Mouse (Mus musculus): ENCODE measurements around the gene Adh6b.

The Adh6b gene

DNA sequence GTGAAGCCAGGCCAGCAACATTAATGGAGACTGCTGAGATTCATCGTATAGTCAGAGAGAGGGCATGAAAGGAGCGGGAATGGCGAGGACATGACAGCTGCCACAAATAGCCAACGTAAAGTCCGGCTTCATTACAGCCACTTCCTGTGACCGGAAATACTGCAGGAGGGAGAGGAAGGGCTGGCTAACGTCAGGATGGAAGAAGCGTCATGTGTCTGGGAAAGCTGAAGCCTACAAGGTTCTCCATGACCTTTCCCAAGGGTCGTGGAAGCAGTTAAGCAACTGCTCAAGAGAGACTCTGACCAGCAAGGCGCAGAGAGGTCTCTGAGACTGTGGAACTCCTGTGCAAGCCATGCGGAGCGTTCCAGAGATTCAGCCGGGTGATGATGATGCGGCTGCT, at the start of gene Adh6b:
Gene Adh6b, plus strand, starts transcription at position 305 of the 400 bp plus-strand sequence.
- DNase-seq, result no peak

DNA sequence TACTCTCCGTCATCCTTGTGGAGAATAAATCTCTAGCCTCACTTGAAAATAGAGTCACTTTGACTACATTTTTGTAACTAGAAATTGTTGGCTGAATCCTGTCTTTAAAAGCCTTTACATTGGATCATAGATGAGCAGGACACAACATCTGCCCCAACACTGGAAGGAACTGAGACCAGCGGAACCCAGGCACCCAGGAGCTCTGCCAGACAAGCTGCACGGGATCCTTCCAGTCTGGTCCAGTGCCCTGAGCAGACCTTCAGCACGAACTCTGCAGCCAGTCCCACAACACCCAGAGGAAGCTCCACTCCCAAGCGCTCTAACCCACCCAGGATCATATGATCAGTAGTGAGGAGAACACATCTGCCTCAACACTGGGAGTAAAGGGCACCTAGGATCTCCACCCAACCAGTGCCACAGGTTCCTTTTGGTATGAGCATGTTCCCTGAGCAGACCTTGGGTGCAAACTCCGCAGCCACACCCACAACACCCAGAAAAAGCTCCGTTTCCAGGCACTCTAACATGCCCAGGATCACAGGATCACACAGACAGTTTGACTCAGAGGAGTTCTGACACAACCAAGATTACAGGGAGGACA, 48.2 kb upstream of the Adh6b start:
- no peak for DNase-seq

DNA sequence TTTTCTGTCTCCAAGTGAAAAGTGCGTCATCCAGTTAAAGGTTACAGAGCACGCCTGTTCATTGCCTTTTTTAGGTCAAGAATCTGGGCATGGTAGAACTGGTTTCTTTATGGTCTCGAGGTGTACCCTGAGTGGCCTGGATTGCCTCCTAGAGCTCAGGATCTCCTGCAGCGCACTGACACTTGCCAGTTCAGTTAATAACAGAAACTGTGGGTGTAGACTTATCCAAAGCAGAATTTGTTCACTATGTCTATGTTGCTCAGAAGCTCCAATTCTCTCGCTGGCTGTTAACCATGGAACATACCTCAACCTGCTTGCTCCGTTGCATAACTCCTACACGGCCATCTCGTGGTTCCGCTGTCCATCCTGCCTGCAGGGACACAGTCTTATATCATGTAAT, 41.4 kb upstream of the Adh6b start:
- no peak for DNase-seq

DNA sequence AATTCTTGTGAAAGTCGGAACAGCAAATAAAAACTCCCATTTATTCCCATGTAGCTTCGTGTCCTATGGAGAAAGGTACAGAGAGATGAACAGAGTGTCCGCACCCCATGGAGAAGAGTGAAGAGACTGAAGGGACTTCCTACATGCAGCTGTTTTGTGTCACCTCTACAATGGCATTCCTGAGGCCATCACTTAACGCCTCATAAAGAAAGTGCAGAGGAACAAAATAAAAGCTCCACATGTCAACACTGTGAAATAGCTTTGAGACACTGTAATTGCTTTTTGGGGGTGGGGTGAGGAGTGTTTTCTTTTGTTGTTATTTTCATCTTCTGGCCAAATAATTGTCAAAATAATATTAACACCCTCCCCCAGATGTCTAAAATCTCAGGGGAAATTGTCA, 38.9 kb upstream of the Adh6b start:
- no peak for DNase-seq

DNA sequence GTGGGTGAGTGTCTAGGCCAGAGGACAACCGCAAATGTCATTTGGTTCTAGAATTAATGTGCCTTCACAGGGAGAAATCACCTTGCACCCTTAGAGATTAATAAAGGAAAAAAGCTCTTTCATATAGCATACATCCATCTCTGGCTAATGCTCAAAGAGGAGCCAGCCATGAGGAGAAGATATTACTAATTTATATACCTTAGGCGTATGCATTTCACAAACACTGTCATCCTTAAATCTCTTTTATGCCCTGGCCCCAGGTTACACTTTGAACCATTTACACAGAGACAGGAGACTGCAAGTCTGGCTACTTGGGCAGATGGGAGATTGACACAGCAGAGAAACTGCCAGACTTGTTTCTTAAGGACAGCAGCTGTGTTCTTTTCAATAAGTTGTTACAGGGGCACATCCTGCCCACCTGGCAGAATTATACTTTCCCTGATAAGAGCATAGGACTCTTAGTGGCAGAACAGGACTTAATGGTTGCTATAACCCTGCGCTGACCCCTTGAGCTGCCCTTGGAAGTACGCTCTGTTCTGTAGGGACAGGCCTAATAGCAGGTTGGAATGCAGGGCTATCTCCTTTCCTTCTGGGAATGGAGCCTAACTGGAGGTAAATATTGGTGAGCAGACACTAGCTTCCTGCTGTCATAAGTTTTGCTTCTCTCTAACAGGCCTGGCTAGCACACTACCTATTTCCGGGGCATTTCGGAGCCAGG, 37.6 kb upstream of the Adh6b start:
- no peak for DNase-seq

DNA sequence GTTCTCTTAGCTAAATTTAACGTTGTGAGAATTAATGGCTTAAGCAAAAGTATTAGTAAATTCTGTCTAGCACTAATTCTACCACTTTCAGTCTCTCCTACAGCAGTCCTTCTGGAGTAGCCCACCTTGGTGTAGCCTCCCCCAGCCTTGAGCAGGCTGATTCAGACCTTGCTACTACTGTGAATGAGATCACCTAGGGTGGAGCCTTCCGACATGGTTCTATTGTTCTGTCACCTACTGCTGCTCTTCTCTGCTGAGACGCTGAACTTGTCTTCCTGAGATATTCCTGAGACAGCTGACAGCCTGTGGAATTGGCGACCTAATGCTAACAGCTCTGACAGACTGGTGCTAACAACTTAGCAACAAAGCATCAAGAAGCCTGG, 37.1 kb upstream of the Adh6b start:
- no peak for DNase-seq

DNA sequence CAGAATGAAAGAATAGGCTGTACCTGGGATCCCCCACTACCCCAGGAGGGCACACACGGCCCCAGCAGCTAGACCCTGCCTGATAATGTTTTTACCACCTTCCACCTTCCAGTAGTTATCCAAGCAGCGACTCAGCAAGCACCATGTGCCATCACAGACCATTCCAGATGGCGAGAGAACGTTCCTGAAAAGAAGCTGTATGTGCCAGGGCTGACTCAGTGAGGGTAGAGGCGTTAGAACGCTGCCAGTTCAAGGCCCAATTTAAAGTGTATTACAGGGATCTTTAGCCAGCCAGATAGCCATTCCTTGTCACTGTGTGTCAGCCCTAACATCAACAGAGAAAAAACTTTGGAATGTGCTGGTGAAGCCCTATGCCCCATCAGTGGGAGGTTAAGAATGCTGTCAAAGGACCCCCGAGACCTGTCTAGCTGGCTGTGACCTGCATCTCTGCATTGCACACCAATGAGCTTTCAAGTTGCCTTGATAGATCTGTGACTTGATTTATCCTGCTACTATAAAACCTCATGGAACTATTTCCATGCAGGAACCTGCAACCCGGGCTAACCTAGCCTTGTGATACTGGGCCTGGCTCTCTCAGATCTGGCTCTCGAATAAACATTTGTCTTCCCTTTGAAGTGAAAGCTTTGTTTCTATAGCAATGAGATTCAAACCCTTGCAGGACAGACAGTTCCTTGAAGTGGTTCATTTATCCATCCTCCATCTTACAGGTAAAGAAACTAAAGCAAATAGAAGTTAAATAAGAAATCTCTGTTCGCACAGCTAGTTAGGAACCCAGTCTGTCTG, 35.9 kb upstream of the Adh6b start:
- no peak for DNase-seq

DNA sequence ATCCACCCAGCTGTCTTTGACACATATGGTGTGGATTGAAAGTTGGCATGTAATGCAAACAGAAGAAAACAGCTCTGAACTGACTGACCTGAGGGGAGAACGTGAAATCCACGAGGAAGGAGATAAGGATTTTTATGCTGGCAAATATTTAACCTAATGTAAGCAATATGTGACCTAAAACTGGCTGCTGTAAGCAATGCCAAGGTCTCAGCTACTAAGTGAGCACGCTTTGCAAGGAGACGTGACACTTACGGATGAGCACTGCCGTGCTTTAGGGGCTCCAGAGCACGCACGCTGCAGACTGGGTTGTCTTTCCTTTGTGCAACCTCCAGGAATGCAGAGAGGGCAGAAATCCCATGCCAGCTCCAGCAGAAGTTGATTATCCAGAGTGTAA, 35.3 kb upstream of the Adh6b start:
- no peak for DNase-seq

DNA sequence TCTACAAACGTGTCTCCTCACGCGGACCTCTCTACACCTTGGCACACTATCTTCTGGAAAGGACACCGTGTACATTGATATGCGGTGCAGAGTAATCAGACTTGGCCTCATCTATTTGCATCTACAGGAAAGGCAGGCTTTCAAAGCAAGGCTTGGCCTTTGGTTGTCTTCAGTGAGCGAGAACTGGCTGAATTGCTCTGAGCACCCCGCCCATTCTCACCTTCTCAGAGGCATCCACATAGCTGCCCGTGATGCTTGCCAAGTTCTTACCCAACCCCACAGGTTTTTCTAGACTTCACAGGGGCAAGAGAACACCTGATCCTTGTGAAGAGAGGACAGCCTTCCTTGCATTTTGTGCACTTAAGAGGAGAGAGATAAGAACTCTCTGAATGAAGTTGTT, 31.7 kb upstream of the Adh6b start:
- DNase-seq, result no peak

DNA sequence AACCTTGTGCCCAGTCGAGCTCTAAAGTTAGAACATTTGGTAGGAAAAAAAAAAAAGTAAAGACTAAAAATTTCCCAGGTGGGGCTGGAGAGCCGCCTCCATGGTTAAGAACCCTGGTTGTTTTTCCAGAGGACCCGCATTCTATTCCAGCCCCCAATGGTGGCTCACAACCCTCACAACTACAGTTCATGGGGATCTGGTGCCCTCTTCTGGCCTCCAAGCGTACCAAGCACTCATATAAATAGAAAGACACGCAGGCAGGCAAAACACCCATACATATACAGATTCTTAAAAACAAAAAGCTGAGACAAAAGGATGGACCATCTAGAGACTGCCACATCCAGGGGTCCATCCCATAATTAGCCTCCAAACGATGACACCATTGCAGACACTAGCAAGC, 30.6 kb upstream of the Adh6b start:
- DNase-seq, result no peak

DNA sequence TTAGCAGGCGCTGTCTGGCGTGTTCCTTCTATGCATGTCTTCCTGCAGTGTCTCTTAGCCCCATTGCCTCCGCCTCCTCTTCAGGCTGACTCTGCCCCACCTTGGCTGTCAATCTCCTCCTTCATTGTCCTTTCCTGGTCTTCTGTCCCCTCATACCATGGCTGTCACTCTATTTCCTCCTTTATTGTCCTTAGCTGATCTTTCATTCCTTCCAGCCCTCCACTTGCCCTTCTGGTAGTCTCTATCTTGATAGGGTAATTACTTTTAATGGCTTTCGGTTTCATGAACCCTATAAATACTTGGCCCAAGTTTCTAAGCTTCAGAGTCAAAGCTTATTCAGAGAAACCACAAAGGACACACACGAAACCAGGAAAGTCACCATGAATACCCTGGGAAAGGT, 28.6 kb upstream of the Adh6b start, which contains the start of gene Adh6a:
Gene Adh6a, plus strand, starts transcription at position 322 of the 400 bp plus-strand sequence.
- no peak for DNase-seq

DNA sequence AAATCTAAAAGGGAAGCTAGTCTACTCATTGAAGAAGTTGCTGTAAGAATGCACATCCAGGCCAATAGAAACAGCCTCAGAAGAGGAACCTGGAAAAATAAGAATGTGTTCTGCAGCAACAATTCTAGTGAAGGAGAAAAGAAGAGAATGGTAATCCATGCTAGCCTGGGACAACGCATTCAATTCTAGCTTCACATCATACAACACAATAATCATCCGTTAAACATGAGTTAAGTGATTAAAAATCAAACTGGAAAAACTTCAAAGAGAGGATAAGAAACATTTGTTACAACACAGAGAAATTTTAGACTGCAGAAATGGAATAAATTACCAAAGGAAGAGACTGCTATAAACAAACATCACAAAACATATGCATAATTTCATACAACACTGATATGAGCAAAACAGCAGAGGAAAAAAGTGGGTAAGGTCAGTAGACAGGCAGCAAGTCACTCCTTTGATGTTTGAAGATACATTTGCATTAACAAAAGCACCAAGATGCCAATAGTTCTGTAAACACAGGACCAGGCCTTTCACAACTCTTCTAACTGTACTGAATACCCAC, 24.6 kb upstream of the Adh6b start:
- DNase-seq, result no peak

DNA sequence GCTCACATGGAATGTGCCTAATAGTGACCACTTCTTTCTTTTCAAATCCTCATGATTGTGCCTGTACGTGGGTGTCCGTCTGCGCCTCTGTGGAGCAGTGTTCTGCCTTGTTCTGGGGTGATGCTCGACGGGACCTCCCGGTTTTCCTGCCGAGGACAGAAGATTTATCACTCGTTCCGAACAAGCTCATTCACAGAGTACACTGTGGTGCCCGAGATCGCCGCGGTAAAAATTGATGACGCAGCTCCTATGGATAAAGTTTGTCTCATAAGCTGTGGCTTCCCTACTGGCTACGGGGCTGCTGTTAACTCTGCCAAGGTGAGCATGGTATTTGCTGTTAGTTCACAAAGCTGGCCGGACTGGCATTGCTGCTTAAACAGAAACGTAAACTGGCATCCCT, 16.6 kb upstream of the Adh6b start:
- no peak for DNase-seq

DNA sequence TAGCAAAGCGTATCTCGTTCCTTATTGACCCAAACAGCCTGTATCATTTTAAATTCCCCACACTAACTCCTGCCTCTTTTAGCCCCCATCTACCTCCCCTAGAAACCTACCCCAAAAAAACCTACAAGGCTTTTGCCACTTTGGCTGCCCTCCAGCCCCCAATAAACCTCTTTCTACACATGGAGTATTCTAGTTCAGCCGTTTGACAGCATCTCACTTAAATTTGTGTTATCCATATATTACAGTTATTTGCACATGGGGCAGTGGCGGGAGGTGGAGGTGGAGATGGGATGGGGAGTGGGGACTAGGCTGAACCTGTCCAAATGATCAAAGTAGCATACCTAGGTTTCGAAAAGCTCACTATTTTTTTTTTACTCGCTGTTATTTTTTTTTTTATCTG, 16.1 kb upstream of the Adh6b start:
- DNase-seq, result no peak

DNA sequence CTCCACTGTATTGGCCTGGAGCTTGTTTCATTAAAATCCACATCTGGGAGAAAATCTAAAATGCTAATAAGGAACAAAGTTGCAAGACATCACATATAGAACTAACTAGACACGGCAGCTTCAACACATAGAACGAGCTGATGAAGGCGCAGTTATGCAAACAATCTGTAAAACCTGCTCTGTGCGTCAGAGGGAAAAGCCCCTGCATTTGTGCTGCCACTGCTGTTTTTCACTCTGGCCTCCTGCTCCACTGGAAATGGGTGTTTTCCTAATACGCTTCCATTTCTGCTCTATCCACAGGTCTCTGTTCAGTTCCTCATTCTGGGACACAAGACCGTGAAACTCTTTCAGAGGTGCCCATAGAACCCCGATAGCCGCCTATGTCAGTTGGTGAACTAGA, 7.7 kb upstream of the Adh6b start:
- no peak for DNase-seq

DNA sequence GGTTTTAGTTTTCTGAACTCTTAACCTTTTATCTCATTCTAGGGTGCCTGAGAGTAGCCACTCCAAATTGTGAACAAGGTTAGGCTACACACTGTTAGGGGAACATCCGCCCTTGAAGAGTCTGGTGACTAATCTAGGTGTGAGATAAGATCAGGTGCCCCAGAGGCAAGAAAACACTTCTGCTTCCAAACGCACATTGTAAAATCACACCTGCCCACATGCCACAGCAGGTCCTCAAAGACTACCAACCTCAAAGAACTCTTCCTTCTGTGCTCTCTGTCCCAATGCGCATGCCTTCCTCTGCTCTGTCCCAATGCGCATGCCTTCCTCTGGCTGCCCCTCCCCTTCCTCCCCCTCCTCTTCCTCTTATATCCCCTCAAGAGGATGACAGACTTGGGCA, 7.3 kb upstream of the Adh6b start:
- DNase-seq, result no peak

DNA sequence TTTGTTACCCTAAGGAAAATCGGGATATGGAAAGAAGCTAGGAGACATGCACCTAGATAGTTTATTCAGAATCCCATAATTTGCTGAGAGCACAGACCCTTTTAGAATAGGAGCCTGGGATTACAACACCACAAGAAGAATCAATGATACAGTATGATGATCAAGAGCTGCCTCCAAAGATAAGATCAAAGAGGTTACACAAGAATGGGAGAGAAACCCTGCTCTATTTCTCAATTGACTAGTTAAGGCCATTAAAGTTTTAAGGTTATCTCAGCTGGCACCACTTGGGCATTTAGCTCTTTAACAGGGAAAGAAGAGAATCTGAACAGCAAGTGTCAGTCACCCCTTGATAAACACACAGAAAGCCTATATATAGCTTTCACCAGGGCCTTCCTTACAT, 6.0 kb upstream of the Adh6b start:
- no peak for DNase-seq

DNA sequence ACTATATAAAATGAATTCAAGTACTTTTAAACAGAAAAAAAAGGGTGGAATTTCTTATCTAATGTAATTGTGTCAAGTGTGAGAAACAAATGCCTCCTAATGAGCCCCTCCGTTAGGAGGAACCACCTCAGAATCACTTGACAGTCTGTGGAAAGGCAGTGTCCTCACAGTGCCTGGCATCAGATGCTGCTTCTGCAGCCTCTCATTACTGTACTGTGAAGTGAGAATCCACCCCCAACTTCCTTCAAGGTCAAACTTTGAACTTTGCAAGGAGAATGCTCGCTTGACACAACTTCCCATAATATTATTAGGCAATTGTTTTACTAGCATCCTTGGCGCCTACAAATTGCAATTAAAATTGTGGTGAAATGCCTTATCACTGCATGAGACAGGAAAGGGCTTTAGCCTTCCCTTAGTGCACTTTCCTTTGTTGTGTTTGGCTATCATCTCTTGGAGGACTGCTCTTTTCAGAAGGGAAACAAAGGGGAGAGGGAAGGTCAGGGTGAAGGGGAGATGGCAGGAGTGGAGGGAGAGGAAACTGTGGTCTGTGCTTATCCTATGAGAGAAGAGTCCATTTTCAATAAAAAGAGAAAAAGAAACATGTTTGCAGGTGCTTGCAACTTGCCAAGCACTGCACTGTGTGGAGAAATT, 5.3 kb upstream of the Adh6b start:
- no peak for DNase-seq

DNA sequence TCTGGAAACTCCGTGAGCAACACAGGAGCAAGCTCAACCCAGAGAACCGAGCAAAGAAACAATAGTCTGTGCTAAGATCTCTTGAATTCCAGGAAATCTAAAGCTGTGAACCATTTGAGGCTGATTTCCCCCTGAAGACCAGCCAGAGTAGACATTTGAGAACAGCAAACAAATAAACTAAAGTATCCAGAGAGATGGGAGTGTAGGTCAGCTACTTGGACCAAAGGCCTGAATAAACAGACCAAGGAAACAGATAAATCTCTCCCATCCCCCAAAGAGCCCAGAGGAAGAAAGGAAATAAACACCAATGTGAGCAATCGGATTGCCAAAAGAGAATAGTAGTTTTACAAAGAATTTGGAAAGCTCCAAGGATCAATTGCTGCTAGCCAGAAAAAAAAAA, 5.5 kb downstream of the Adh6b start:
- DNase-seq, result no peak

DNA sequence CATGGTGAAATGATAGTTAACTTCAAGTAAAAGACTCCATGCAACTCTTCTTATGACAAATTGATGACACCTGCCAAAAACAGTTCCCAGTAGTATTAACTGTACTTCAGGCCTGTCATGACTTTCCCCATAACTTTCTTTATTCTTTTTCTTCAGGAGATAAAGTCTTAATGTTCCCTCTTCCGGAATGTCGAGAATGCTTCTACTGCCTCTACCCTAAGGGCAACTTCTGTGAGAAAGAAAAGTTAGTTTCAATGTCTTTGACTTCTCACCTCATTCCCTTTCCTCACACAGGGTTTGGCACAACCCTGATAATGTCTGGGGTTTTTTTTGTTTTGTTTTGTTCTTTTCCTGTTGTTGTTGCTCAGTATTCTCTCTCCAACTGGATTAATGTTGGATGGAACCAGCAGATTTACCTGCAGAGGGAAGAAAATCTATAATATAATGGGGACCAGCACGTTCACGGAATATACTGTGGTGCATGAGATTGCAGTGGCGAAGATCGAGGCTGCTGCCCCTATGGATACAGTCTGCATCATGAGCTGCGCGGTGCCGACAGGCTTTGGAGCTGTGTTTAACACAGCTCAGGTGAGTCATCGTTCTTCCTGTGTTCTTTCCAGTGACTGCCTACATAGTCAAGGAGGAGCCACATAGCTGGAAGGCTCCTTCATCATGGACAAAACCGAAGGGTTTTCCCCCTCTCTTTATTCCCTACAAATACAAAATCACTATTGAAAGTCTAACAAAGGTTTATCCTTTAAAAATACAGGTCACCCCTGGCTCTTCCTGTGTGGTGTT, 10.6 kb downstream of the Adh6b start:
- DNase-seq, result no peak

DNA sequence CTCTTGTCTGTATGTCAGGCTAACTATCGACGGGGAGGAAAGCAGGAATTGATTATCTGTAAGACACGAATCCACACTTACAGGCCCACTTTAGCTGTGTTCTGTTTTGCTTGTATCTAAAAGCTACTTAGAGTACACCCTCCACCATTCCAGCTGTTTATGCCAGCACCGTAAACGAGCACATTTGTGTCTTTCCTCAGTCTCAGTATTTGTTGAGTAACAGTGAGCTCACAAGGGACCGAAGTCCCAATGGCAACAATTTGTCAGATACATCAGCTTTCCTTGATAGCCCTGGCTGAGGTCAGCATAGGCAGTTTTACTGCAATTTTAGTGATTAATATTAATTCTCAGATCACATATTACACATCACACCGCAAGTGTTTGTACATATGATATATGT, 17.3 kb downstream of the Adh6b start:
- DNase-seq, result no peak

DNA sequence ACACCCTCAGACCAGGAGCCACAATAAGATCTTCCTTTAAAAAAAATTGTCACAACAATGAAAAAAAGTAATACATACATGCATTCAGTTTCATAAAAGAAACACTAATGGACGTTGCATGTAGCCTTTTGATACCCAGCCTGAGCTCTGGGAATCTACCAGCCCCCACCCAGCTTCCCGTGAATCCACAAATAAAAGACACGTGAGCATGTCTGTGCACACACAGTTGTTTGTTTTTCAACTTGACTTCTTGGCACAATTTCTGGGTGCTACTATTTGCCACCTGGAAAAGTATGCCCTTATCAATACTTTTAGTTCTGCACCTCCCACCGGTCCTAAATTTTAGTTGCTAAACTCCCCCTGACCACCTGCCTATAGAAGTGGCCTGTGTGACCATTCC, 19.1 kb downstream of the Adh6b start:
- DNase-seq, result no peak

All from spleen, adult 18-20 months (tissue).